Mouse (Mus musculus): ENCODE results near the gene Fars2.

Gene Fars2

DNA sequence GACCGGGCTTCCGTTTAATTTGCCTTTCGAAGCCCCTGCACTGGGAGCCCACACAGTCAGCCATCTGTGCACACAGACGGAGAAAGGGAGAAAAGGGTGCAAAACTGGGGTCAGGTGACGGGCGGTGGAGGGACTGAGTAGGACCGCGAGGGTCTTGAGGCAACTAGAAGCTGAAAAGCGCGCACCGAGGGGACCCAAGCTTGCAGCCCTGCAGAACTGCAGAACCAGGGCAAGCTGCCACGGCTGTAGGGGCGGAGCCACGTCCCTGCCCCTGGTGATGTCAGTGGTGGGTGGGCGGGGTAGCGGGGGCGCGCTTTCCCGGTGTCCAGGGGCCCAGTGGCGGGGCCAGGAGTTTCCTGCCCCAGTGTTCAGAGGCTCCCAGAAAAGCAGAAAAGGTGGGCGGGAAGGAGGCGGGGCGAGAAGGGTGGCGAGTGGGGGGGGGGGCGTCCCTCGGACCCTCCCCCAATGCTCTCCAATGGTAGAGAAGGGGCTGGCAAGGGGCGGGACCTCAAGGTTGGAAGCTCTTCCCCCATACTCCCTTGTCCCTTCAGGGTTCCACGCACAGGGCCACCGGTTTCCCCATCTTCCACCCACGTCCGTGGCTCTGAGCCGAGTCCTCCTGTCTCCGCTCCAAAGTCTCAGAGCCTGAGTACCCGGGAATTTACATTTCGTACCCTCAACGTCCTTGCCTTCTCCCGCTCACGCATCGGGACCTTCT, 618.8 kb downstream of the Fars2 start:
- peak; percentile 74 for DNase-seq

DNA sequence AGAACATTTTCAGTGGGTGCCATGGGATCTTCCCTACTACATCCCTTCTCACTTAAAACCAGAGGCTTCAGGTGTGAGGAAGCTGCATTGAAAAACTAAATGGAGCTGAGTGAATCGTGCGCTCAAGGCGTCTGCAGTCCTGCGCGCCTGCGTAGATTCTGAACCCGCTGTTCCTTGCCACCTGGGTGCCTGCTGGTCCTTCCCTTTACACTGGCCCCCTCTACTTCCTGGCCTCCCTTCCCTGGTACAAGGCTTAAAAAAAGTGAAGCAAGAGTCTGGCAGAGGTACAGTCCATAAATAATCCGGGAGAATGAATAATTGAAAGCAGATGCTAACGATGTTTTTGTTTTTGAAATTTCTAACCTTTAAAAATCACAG, 619.4 kb downstream of the Fars2 start:
- DNase-seq, result no peak

GRCm38 (mm10) chr13:36750056-36750455, 632.8 kb downstream of the Fars2 start:
- no peak for DNase-seq

DNA sequence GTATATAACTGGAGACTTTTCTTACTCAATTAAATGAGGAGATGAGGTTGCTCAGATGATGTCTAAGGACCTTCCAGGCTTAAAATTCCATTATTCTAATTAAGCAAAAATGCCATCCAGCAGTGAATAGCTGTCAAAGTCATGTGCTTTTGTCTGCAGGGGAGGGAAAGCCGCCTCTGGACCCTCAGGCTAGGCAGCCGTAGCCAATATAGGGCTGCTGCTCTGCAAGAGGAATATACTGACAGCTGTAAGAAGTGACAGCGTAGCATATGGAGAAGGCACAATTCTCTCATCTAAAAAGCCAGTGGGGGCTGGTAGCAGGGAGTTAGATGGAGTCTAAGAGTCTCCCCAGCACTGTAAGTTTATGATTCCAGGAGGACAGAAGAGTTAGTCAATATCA, 634.6 kb downstream of the Fars2 start:
- no peak for DNase-seq

GRCm38 (mm10) chr13:36766801-36767200, 649.6 kb downstream of the Fars2 start:
- DNase-seq, result peak; percentile 62
